Mouse (Mus musculus) c-Kit-positive CD71-negative TER-119-negative erythroid progenitor cells, embryonic 14.5 days (primary cell): ENCODE measurements around the gene Colgalt1.

ENCODE experiments used
- DNase-seq: peaks from one replicate; pipeline ENCODE4 v3.0.0-alpha.2; 2013; ENCODE audit warnings: low read depth

Colgalt1 gene

GRCm38 (mm10) chr8:71591471-71592373 lies 19.1 kb upstream of the Colgalt1 start, which contains the start of gene Pgls:
TSS of gene Pgls (plus strand) at chr8:71592176.
- DNase-seq, result peak; percentile 93

- no peak for DNase-seq
These were observed 18.2 kb upstream of the Colgalt1 start for GRCm38 (mm10) chr8:71592374-71593170.

GRCm38 (mm10) chr8:71593556-71594323 lies 17.1 kb upstream of the Colgalt1 start:
- no peak for DNase-seq

DNA sequence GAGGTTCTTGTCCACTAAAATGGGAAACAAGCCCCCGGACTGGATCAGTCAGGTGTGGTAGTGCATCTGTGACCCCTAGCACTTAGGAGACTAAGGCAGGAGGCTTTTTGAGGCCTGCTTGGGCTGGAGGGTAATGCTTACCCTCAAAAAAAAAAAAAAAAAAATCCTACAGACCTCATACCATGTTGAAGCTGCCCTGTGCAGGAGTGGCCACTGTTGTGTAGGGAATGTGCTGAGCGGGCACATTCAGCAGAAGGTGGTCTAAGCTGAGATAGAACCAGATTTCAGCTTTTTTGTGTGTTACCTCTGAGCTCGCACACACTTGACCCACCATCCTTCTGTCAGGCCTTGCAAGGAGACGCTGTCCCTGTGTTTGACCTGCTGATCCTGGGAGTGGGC lies 16.5 kb upstream of the Colgalt1 start:
- DNase-seq, result no peak

DNA sequence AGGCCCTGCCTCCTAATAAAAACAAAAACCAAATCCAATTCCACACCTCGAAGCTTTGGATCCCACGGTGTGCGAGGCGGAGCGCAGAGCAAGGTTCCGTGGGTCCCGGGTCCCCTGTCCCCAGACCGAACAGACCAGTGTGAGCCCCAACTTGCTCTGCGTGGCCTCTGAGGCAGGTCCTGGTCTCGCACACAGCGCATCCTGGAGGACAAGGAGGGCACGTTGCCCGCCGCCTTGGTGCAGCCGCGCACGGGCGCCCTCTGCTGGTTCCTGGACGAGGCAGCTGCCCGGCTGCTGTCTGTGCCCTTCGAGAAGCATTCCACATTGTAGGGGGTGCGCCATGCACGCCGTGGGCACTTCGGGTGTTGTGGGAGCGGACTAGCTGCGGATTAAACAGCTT lies 14.9 kb upstream of the Colgalt1 start:
- DNase-seq, result peak; percentile 77

GRCm38 (mm10) chr8:71596384-71596783 lies 14.4 kb upstream of the Colgalt1 start:
- no peak for DNase-seq

- DNase-seq, result no peak
These were observed 14.0 kb upstream of the Colgalt1 start for GRCm38 (mm10) chr8:71596798-71597197.

- no peak for DNase-seq
These were observed 13.3 kb upstream of the Colgalt1 start, which contains the start of gene Fam129c for GRCm38 (mm10) chr8:71597451-71597850. TSS of gene Fam129c (plus strand) at chr8:71597648.

DNA sequence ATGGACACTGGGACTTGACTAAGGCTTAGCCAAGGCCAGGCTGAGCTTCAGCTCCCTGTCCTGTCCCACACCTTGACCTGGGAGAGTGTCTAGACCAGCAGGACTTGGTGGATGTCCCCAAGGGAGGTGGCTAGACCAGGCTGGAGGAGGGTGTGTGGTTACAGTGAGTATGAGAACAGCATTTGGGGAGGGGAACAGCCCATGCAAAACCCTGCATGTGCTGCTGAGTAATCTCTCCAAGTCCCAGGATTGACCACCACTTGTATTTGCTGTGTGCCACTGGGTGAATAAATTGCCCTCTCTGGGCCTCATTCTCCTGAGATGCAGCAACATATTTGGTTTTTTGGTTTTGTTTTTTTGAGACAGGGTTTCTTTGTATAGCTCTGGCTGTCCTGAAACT lies 12.4 kb upstream of the Colgalt1 start:
- no peak for DNase-seq

GRCm38 (mm10) chr8:71598841-71599240 lies 12.0 kb upstream of the Colgalt1 start:
- no peak for DNase-seq

GRCm38 (mm10) chr8:71601939-71602665 lies 8.7 kb upstream of the Colgalt1 start:
- no peak for DNase-seq

GRCm38 (mm10) chr8:71602666-71603334 lies 8.0 kb upstream of the Colgalt1 start:
- no peak for DNase-seq

DNA sequence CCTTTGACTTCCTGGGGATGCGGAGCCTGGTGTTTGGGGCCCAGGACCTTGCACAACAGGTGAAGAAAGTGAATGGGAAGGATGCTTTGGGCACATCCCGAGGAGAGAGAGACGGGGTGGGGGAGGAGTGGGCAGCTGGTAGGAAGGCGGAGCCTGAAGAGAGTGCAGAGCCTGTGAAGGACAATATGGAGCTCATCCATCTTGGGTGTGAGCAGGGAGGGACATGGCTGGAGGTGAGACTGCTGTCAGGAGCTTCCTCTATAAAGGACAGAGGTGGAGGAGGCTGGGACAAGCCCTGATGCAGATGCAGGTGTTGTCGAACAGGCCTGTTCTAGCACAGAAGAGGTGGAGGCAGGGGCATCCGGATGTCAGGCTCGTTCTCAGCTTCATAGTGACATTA lies 6.8 kb upstream of the Colgalt1 start:
- DNase-seq, result no peak

DNA sequence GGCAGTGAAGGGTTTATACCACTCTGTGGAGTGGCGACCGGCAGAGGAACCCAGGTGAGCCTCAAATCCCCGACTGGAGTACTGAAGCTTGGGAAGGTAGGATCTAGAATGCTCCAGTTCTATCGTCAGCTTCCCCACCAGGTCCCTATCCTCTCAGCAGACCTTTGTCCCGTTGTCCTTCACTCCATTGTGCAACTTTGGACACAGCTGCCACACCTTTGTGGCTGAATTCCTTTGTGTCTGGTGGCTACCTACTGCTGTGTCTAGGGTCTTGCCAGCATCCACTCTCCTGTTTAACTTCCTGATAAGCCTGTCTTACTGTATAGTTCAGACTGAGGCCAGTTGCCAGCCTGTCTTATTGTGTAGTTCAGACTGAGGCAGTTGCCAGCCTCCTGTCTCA lies 1.3 kb downstream of the Colgalt1 start:
- DNase-seq, result no peak

DNA sequence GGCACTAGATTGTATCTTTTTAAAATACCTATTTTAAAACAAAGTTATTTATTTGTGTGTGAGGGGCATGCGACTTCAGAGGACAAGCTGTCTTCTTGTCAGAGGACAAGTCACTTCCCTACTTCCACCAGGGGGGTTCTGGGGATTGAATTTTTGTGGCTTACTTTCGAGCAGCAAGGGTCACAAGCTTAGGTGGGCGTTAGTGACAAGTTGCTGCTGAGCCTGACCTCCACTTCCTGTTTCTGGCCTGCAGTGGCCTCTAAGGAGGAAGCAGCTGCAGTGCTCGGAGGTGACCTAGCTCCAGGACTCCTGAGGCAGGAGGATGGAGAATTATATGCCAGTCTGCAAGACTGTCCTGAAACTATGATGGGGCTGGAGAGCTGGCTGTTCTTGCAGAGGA lies 2.6 kb downstream of the Colgalt1 start:
- no peak for DNase-seq

DNA sequence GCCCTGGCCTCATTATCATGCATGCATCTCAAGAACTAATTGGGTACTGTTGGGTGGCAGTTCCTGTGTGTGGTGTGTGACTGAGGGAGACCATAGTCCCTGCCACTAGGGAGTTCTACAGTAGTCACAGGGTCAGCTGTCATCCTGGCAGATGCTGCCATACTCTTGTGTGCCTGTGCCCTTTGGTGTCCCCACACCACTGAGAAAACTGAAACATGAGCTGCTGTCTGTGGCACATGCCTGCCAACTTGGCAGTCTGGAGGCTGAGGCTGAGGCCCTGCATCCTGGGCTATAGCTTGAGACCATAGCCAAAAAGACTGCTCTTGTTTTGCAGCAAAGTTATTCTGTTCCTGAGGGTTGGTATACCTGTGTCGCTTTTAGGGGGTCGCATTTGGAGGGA lies 9.0 kb downstream of the Colgalt1 start:
- no peak for DNase-seq

DNA sequence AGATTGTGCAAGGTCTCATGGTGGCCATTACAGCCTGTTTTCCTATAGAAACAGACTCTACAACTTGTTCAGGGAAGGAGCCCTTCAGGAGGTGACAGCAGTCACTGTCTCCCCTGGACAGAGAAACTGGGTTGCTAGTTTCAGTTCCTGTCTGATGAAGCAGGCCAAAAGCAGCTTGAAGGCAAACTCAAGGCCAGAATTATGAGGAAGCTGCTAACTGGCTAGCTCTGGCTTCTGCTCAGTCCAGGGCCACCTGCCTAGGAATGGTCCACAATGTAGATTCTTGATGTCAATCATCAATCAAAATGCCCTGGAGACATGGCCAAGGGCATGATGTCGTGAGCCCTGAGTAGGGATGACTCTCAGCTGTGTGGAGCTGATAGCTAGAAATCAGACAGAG lies 14.3 kb downstream of the Colgalt1 start:
- no peak for DNase-seq

- DNase-seq, result no peak
These were observed 16.0 kb downstream of the Colgalt1 start for GRCm38 (mm10) chr8:71626753-71627152.

- no peak for DNase-seq
These were observed 16.7 kb downstream of the Colgalt1 start for GRCm38 (mm10) chr8:71627265-71628099.
